Comparison of ENCODE assay signal across 7 mouse cellular contexts in genomic region chr7:109704016-109704377, GRCm38 (mm10). TPM values are rescaled to one million over a fixed set of nuclear protein-coding genes. Genes with fewer than 3 reads are reported as not detected.
DNase-seq lines count a peak whose midpoint lies in the region; ATAC-seq and TF ChIP-seq lines count a peak whose summit lies in the region.

No protein-coding gene starts in this region.

- H3K4me1 ChIP-seq in spleen, adult 2 months (ENCODE audit: control insufficient read depth, insufficient read depth, insufficient read length), result peaks cover 5% of the 10 kb centered on the region; the same call in 1 of the 2 replicates
- H3K4me1 ChIP-seq in liver, embryonic 12.5 days, result peaks cover 49% of the 10 kb centered on the region
- H3K4me1 ChIP-seq in stomach, postnatal 0 days (replicated peaks; ENCODE audit: control insufficient read depth, insufficient read depth), result no peaks in the 10 kb centered on the region; the same call in 1 of the 2 replicates

- H3K9me3 ChIP-seq in liver, embryonic 12.5 days (replicated peaks), result no peaks in the 10 kb centered on the region
- H3K9me3 ChIP-seq in stomach, postnatal 0 days (ENCODE audit: control insufficient read depth, low read length), result no peaks in the 10 kb centered on the region

- WGBS in spleen, adult 2 months, result 5% methylated on average over 16 of the region's 17 CpGs
- 2% methylated on average over 17 of the region's 17 CpGs for WGBS in liver, embryonic 12.5 days (ENCODE audit: insufficient replicate concordance)
- WGBS in stomach, postnatal 0 days, result 2% methylated on average over 17 of the region's 17 CpGs

- no peaks in the 10 kb centered on the region for H3K27me3 ChIP-seq in spleen, adult 2 months (ENCODE audit: control insufficient read depth, insufficient read depth, low read length)
- H3K27me3 ChIP-seq in liver, embryonic 12.5 days (replicated peaks), result no peaks in the 10 kb centered on the region
- H3K27me3 ChIP-seq in stomach, postnatal 0 days (ENCODE audit: control insufficient read depth, insufficient read depth, low read length), result no peaks in the 10 kb centered on the region

- H3K9ac ChIP-seq in liver, embryonic 12.5 days, result peak overlapping the region; percentile 88
- peak overlapping the region; percentile 79 for H3K9ac ChIP-seq in stomach, postnatal 0 days (ENCODE audit: low read length)

- peak overlapping the region; percentile 89 for H3K4me2 ChIP-seq in liver, embryonic 12.5 days
- peak overlapping the region; percentile 83 for H3K4me2 ChIP-seq in stomach, postnatal 0 days (replicated peaks; ENCODE audit: low read depth)

- ATAC-seq in erythroid progenitor cell, adult 5-6 weeks (replicated peaks; ENCODE audit: low FRiP score, poor library complexity, severe bottlenecking), result peak; percentile 51
- peak; percentile 58 for ATAC-seq in liver, embryonic 12.5 days
- no peak; the same call in none of the 2 replicates for ATAC-seq in stomach, postnatal 0 days (ENCODE audit: low FRiP score, low TSS enrichment)

- TF ChIP-seq POLR2A in spleen, adult 2 months (IDR thresholded peaks at IDR 0.05; ENCODE audit: low read depth, low read length), result no peak

- no peak for TF ChIP-seq CTCF in spleen, adult 2 months (IDR thresholded peaks at IDR 0.05; ENCODE audit: extremely low read depth, insufficient read depth, insufficient read length, insufficient replicate concordance)
- no peak; the same call in 1 of the 2 replicates for TF ChIP-seq CTCF in stomach, postnatal 0 days (IDR thresholded peaks at IDR 0.05; ENCODE audit: low read depth)

- no peak for DNase-seq in spleen, adult 2 months (ENCODE audit: low read depth in 1 of 2, low spot score in 2 of 2)
- DNase-seq in spleen, postnatal 10 days (ENCODE audit: low spot score in 2 of 2), result no peak
- no peak for DNase-seq in stomach, postnatal 0 days (ENCODE audit: low spot score)
- no peak for DNase-seq in left cerebral cortex, adult 11 months (ENCODE audit: low spot score)
- DNase-seq in embryo, embryonic 9.5 days (ENCODE audit: extremely low spot score), result no peak

- H3K36me3 ChIP-seq in spleen, adult 2 months (ENCODE audit: control insufficient read depth, insufficient read depth, low read length), result 0 out of 2 replicates have a peak, but pooled peaks cover 2% of the 10 kb centered on the region
- H3K36me3 ChIP-seq in liver, embryonic 12.5 days, result peaks cover 18% of the 10 kb centered on the region
- H3K36me3 ChIP-seq in stomach, postnatal 0 days (ENCODE audit: control insufficient read depth, insufficient read depth, low read length), result no peaks in the 10 kb centered on the region

- peak overlapping the region; percentile 7; the same call in 1 of the 2 replicates for H3K27ac ChIP-seq in spleen, adult 2 months (ENCODE audit: insufficient read depth, low read length)
- H3K27ac ChIP-seq in liver, embryonic 12.5 days, result peak overlapping the region; percentile 82
- H3K27ac ChIP-seq in stomach, postnatal 0 days (replicated peaks), result peak overlapping the region; percentile 89

- TF ChIP-seq EP300 in stomach, postnatal 0 days (optimal IDR thresholded peaks at IDR 0.05), result no peak

- H3K4me3 ChIP-seq in spleen, adult 2 months (ENCODE audit: extremely low read depth, insufficient read depth, insufficient read length), result peak overlapping the region; percentile 70
- H3K4me3 ChIP-seq in liver, embryonic 12.5 days, result peak overlapping the region; percentile 81
- peak overlapping the region; percentile 68 for H3K4me3 ChIP-seq in stomach, postnatal 0 days (ENCODE audit: low read depth, low read length)

RNA-seq across cellular contexts. Expression of gene Akip1, which starts 0.5 kb away (rescaled TPM):
- 6.9 and 9.0 TPM in 2 replicates for polyA plus RNA-seq in spleen, adult 2 months (2012; rRNA removed)
- 36.8 and 57.0 TPM in 2 replicates for total RNA-seq in erythroid progenitor cell, adult 5-6 weeks (2015; ENCODE audit: low replicate concordance)
- total RNA-seq in erythroid progenitor cell, adult 5-6 weeks (2017; ENCODE audit: low replicate concordance), result 21.6 and 23.0 TPM in 2 replicates
- 47.9 and 50.2 TPM in 2 replicates for polyA plus RNA-seq in liver, embryonic 12.5 days (2016; fragmentation: Nextera tagmentation; extraction: Ambion mirVana)
- 36.8 and 38.6 TPM in 2 replicates for polyA plus RNA-seq in stomach, postnatal 0 days (2015; fragmentation: Nextera tagmentation; extraction: Ambion mirVana)

RNA-seq across cellular contexts. Expression of gene St5, which starts 0.6 kb away (rescaled TPM):
- 29.9 and 34.6 TPM in 2 replicates for polyA plus RNA-seq in spleen, adult 2 months (2012; rRNA removed)
- total RNA-seq in erythroid progenitor cell, adult 5-6 weeks (2015; ENCODE audit: low replicate concordance), result 143 and 246 TPM in 2 replicates
- total RNA-seq in erythroid progenitor cell, adult 5-6 weeks (2017; ENCODE audit: low replicate concordance), result 82.6 and 96.9 TPM in 2 replicates
- 25.1 and 25.3 TPM in 2 replicates for polyA plus RNA-seq in liver, embryonic 12.5 days (2016; fragmentation: Nextera tagmentation; extraction: Ambion mirVana)
- 35.3 and 35.6 TPM in 2 replicates for polyA plus RNA-seq in stomach, postnatal 0 days (2015; fragmentation: Nextera tagmentation; extraction: Ambion mirVana)

RNA-seq across cellular contexts. Expression of gene BC051019, which starts 19.7 kb away (rescaled TPM):
- 0.08 and 0.15 TPM in 2 replicates for polyA plus RNA-seq in spleen, adult 2 months (2012; rRNA removed)
- not detected in 2 replicates for total RNA-seq in erythroid progenitor cell, adult 5-6 weeks (2015; ENCODE audit: low replicate concordance)
- total RNA-seq in erythroid progenitor cell, adult 5-6 weeks (2017; ENCODE audit: low replicate concordance), result not detected in 2 replicates
- 0.13 and 0.25 TPM in 2 replicates for polyA plus RNA-seq in liver, embryonic 12.5 days (2016; fragmentation: Nextera tagmentation; extraction: Ambion mirVana)
- 0.17 and 0.25 TPM in 2 replicates for polyA plus RNA-seq in stomach, postnatal 0 days (2015; fragmentation: Nextera tagmentation; extraction: Ambion mirVana)

RNA-seq across cellular contexts. Expression of gene Ascl3, which starts 27.5 kb away (rescaled TPM):
- 0.16 and 0.23 TPM in 2 replicates for polyA plus RNA-seq in spleen, adult 2 months (2012; rRNA removed)
- total RNA-seq in erythroid progenitor cell, adult 5-6 weeks (2015; ENCODE audit: low replicate concordance), result not detected in 2 replicates
- total RNA-seq in erythroid progenitor cell, adult 5-6 weeks (2017; ENCODE audit: low replicate concordance), result not detected in 2 replicates
- not detected in 2 replicates for polyA plus RNA-seq in liver, embryonic 12.5 days (2016; fragmentation: Nextera tagmentation; extraction: Ambion mirVana)
- polyA plus RNA-seq in stomach, postnatal 0 days (2015; fragmentation: Nextera tagmentation; extraction: Ambion mirVana), result 0.39 and 0.56 TPM in 2 replicates

RNA-seq across cellular contexts. Expression of gene Tmem9b, which starts 48.7 kb away (rescaled TPM):
- polyA plus RNA-seq in spleen, adult 2 months (2012; rRNA removed), result 18.3 and 24.5 TPM in 2 replicates
- 57.8 and 63.1 TPM in 2 replicates for total RNA-seq in erythroid progenitor cell, adult 5-6 weeks (2015; ENCODE audit: low replicate concordance)
- total RNA-seq in erythroid progenitor cell, adult 5-6 weeks (2017; ENCODE audit: low replicate concordance), result 22.2 and 22.6 TPM in 2 replicates
- polyA plus RNA-seq in liver, embryonic 12.5 days (2016; fragmentation: Nextera tagmentation; extraction: Ambion mirVana), result 38.8 and 39.6 TPM in 2 replicates
- 103 and 106 TPM in 2 replicates for polyA plus RNA-seq in stomach, postnatal 0 days (2015; fragmentation: Nextera tagmentation; extraction: Ambion mirVana)

Comparison
In these comparisons a context has a peak if more than half of its experiments do, and no peak if none do; other contexts are left out.
1. H3K27ac ChIP-seq: peak in every context shown above with its lines; median percentile 89 in stomach, postnatal 0 days; 82 in liver, embryonic 12.5 days; 7 in spleen, adult 2 months.